Mouse (Mus musculus): ENCODE measurements at regions not wholly inside any gene's neighbourhood (a gene's known extent, or its start where the extent isn't known, plus 50 kb on each side); places are given as distances from the start of the nearest gene placed in this dataset.
A peak's percentile ranks its signal among the peaks of the same experiment; 100 is the strongest.

DNA sequence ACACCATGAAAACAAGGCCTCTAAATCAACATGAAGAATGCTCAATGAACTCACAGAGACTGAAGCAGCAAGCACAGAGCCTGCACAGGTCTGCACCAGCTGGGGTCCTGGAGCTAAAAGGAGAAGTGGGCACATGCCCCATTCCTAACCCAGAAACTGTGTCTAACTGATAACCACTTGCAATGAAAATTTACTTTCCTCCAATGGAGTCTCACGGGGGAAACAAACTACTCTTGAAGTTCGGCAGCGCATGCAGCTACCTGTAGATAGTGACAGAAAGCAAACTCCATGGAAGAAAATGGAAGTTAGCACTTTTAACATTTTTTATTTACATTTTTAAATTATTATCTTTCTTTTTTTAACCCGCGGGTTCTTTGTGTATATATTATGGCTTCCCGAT lies 76.8 kb upstream of the Akap6 start:
- no peak for DNase-seq (ENCODE audit: extremely low spot score in 1 of 2, low spot score in 1 of 2)

DNA sequence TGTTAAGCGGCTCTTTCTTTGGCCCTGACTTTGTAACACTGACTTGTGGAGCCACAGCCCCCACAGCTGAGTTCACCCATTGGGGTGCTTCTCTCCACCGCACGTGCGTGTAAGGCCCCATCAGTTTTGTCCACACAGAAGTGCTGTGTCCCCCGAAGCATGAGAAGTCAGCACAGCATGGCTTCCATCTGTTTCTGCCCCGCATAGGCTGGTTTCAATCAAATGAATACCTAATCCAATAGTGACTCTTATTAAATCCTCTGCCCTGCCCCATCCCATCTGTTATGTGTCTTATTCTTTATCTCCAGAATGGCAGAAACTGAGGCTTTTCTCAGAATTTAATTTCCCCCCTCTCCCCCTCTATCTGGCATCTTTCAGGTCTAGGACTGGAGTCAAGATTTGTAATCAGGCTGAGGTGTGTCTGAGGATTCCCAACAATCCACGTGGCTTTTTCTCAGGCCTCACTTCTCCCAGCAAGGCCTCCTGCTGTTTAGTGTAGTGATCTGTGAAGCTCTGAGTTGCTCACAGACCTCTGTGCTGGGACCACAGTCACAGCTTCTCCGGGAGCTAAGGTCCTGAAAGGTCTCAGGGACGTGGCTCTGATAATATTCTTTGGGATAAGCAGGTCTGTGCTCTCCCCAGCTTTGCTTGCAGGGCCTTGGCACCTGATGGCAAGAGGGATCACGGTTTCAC lies 75.6 kb upstream of the Akap6 start:
- no peak for DNase-seq (ENCODE audit: extremely low spot score in 1 of 2, low spot score in 1 of 2)

DNA sequence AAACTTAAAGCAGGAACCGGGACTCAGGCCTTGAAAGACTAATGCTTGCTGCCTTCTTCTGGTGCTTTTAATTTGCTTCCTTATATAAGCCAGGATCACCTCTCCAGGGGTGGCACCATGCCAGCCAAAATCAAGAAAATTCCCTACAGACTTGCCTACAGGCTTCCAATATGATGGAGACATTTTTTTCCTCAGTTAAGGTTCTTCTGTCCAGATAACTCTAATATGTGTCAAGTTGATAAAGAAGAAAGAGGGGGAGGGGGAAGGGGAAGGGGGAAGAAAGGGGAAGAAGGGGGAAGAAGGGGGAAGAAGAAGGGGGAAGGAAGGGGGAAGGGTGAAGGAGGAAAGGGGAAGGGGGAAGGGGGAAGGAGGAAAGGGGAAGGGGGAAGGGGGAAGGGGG lies 74.3 kb upstream of the Akap6 start:
- no peak for DNase-seq (ENCODE audit: extremely low spot score in 1 of 2, low spot score in 1 of 2)

DNA sequence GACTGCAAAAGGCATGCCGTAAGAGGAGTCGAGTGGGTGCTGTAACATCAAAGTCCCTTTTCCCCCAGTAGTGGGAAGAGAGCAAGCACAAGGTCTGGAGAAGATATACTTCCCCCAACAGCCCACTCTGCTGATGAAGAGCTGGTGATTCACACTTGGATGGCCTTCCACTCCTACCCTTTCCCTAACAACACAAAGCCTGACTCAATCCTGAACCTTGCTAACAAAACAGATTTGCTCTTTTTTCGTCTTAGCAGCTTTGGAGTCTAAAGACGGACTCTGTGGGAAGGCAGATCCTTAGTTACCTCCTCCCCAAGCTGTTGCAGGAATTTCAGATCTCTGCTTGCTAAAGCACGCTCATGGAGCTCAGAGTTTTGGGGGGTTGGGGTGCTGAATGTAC lies 70.4 kb upstream of the Akap6 start:
- DNase-seq (ENCODE audit: extremely low spot score in 1 of 2, low spot score in 1 of 2), result no peak

DNA sequence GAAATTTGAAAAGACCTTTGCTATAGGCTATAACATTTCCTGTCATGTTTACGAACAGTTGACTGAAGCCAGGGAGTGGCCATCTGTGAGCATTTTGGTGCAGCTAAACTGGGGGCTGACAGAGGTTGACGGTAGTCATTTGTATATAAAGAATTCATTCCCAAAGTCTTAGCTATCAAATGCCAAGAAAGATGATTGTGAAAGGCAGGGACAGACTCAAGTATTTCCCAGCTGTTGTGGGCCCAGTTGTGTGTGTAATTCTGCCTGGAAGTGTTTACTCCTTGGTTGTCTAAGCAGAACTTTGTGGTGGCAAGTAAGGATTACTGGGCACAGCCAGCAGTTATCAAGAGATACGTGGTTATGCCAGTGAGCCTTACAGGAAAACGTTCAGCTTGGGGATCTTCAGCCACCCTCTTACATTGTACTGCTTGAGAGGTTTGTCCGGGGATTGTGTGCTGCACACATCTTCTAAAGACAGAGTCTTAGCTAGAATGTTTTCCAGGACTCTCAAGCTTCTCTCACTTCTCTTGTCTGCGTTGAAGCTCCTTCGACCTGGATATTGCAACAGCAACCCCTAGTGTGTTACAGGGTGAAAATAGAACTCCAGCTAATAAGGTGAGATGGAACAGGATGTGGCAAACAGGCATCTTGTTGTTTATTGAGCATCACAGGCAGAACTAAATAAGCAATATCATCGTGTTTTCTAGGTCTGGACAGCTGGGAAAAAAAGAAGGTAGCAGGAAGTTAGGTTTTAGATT lies 63.9 kb upstream of the Akap6 start:
- DNase-seq (ENCODE audit: extremely low spot score in 1 of 2, low spot score in 1 of 2), result no peak

DNA sequence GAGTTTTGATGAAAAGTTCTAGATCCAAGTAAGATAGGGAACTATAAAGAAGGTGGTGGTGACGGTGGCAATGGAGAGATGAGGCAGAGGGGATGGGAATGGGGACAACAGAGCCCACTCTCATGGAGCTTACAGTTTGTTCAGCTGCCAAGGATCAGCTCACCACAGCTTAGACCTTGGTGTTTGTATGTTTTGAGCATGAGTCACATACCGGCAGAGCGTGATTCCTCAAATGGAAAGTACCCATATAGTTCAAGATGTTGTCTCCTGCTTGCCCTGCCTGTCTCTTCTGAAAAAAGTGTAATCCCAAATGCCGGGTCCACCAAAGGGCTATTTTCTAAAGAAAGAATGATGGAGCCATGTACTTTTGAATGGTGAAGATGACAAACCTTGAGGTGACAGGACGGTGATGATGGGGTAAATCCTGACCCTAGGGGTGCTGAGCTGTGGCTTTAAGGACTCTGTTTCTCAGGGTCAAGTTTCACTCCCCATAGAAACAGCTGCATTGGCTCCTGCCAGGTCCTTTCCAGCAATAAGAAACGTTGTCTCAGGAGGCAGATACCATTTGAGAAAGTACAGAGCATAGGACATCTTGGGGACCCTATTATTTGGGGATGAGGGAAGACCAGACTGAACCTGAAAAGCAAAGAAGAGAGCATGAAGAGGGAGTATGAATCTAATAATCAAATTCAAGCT lies 62.8 kb upstream of the Akap6 start:
- DNase-seq (ENCODE audit: extremely low spot score in 1 of 2, low spot score in 1 of 2), result no peak

DNA sequence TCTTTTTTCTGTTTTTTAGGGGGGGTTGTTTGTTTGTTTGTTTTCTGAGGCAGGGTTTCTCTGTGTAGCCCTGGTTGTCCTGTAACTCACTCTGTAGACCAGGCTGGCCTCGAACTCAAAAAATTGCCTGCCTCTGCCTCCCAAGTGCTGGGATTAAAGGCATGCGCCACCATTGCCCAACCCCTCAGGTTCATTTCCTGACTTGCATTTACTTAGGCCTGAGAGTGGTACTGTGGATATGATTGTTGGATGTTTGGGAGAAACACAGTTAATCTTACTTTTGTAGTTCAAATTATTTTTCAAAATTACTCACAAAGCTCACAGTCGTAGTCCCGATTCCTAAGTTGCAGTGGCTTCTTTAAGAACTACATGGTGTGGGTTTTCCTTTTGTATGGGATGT lies 62.3 kb upstream of the Akap6 start:
- DNase-seq (ENCODE audit: extremely low spot score in 1 of 2, low spot score in 1 of 2), result no peak

DNA sequence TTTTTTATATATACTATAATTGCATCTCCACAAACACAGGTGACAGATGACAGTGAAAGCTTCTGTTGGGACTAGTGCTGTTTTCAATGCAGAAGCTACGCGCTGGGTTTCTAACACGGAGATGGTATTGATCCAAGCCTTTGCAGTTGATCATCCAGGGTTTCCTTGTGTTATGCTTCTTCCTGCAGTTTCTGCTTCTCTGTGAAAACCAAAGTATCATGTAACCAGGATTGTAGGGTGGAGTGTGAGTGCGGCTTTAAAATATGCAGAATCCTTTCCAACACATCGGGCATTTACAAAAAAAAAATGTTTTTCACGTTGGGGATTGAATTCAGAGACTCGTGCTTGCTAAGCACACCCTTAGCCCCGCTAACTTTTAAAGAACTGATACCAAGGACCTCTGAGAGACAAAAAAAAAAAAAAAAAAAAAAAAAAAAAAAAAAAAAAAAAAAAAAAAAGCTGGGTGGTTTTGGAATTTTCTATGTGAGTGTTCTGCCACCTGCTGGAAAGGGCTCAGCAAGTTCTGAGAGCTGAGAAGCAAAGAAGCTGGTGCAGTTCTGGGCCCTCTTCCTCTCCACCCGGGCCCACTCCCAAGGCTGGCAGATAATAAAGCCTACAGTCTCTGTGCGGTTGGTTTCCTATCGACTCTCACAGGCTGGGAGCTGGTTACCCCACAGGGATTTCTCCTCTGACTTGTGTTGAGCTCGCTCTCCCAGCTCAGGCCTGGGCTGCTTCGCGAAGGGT lies 61.5 kb upstream of the Akap6 start:
- DNase-seq (ENCODE audit: extremely low spot score in 1 of 2, low spot score in 1 of 2), result peak; percentile 27 to 57

DNA sequence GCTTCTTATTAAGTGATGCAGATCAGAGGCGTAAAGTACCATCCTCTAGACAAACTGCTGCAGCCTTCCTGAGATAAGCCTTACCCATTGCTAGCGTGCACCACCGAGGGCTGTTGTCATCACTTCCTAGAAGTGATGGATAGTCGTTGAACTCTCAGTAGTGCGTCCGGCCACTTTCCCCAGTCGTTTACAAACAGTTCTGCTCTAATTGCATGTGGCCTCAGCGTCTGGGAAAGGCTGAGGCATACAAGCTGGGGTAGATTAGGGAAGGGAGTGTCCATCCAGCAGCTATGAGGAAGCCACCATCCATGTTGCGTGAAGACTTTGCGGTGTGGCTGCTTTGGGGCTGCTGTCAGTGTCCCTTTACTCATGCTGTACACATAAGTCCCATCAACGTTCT lies 60.7 kb upstream of the Akap6 start:
- no peak for DNase-seq (ENCODE audit: extremely low spot score in 1 of 2, low spot score in 1 of 2)

DNA sequence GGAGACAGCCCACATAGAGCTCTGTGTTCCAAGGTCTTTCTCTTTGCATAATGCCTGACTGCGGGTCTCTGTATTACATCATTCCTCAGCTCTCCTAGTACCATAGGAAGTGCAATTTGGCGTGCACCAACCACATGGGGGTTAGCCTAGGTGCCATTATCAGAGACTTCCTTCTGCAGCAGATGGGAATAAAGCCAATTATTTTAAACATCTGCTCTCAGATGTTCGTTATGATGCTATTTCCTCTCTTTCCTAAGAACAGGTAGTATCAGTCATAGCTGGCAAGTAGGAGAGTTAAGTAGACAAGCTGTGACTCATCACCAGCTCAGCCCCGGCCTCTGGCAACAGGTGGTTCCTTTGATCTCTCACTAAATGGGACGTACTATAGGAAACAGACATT lies 55.1 kb upstream of the Akap6 start:
- DNase-seq (ENCODE audit: extremely low spot score in 1 of 2, low spot score in 1 of 2), result no peak

Measured in layer of hippocampus, postnatal 25 days (tissue).